Mouse (Mus musculus) right cerebral cortex, postnatal 10 days (tissue): Measurements from ENCODE around the gene Dnal1.
"Not testable (repeated sequence)": the region's sequence is repeated elsewhere in the genome, so short reads cannot be mapped to it uniquely, and the experiment has no call there.

Source experiments
- DNase-seq, 2 experiments: peaks; one replicate each; pipeline ENCODE4 v3.0.0; 2021; ENCODE audit warnings: low spot score in 2 of 2

Dnal1 gene

DNA sequence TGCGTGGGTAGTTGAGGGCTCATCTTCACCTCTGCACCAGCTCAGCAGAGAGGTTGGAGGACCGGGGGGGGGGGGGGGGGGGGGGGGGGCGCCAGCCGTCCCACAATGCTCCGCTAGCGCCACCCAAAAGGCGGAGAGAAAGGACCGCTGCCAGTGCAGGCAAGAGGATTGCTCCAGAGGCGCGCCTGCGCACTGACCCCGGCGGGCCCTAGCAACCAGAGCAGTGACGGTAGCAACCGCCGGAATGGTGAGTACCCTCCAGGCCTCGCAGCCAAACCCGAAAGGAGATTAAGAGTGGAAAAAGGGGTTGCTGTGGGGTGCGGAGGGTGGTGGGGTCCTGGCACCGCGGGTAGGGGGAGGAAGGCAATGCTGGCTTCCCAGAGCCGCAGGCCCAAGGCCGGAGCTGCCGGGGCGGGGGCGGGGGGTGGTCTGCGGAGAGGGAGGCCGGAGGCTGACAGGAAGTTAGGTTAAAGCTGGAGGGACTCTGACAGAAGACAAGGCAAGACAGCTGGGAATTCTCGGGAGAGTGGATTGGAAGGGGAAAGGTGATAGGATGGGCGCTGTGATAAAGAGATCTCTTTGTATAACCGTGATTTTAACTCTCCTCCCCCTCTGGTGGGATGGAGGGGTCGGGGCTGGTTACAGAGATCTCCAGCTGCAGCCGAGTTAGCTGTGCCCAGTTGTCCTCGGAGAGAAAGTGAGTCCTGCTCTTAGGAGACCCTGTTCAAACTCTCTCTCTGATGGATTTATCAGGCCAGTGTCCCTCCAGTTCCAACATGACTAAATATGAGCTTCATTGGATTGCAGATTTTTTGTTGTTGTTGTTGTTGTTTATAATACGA is at the start of gene Dnal1:
Dnal1 (plus strand) TSS at position 214 of the 842 bp plus-strand sequence.
- peak; percentile 94 to 96 for DNase-seq

- DNase-seq: no peak
These were observed 49.5 kb upstream of the Dnal1 start for GRCm38 (mm10) chr12:84064621-84065020.

DNA sequence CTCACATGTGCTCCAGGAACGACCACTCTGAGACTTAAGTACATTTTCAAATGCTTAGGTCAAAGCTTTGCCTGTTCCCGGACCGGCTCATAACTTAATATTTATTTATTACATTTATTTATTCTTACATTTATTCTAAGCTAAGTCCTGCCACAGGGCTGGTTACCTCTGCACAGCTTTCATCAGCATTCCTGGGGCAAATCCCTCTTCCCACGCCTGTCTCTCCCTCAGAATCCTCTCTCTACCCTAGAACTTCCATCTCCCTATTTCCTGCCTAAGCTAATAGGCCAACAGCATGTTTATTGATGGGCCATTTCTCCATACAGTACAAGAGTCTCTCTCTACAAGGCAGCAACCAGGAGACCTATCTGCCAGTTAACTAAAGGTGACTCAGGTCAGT is 46.4 kb upstream of the Dnal1 start:
- DNase-seq: no peak

DNA sequence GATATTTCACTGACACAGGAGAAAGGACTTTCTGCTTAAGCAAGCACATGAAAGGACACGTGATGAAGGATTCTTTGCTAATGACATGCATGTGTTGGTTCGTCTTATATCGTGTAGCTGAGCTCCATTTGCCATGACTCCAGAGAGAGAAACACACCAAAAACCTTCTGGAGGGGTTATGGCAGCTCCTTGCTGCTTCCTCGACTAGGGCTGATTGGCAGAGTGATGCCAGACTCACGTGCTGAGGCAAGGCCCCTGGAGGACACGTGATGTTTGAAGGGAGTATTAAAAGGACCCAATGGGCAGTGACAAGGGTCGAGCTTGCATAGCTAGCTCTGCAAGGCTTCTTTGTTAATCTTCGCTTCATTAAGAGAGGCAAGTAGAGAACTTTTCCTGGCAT is 45.9 kb upstream of the Dnal1 start:
- DNase-seq: no peak

GRCm38 (mm10) chr12:84068986-84069385 is 45.2 kb upstream of the Dnal1 start, which contains the start of gene Acot5:
TSS of gene Acot5 (plus strand) at chr12:84069325.
- no peak for DNase-seq

DNA sequence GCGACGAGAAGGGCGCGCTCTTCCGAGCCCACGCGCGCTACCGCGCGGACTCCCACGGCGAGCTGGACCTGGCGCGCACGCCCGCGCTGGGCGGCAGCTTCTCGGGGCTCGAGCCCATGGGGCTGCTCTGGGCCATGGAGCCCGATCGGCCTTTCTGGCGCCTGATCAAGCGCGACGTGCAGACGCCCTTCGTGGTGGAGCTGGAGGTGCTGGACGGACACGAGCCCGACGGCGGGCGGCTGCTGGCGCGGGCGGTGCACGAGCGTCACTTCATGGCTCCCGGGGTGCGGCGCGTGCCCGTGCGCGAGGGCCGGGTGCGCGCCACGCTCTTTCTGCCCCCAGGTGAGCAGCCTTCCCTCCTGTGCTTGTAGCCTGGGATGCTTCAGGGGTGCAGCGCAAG is 44.6 kb upstream of the Dnal1 start:
- peak; percentile 43 to 47 for DNase-seq

DNA sequence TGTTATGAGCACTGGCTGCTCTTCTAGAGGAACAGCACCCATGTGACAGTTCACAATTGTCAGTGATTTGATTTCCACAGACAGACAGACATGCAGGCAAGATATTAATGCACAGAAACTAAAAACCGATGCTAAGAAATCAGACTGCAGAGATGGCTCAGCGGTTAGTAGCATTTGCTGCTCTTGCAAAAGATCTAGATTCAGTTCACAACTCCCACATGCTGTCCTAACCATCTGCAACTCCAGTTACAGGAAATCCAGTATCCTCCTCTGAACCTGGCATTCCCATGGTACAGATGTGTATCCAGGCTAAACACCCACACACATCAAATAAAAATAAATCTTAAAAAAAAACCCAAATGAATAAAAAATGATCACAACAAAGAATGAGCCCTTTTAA is 42.5 kb upstream of the Dnal1 start:
- DNase-seq: peak in 1 of 2 experiments; percentile 54

DNA sequence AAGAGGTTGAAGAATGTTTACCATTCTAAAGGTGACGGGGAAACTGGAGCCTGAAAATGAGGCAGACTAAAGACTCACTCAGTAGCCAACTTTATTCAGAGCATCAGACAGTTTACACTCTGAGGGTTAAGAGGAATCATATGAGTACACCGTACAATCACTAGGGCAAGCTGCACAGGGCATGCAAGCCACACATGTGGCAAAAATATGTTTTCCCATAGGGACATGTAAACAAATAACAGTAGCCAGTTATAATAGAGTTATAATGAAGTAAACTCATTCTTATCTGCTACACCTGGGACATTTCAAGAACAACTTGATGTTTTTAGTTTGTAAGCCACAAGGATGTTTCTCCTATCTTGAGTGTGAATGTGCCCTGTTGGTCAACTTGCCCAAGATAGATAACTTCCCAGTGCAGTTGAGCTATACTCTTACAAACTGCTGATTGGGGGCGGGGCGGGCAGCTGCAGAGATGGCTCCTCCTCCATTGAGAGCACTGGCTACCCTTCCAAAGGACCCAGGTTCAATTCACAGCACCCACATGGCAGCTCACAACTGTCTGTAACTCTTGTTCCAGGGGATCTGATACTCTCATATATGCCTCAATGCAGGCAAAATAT is 36.7 kb upstream of the Dnal1 start:
- no peak for DNase-seq

DNA sequence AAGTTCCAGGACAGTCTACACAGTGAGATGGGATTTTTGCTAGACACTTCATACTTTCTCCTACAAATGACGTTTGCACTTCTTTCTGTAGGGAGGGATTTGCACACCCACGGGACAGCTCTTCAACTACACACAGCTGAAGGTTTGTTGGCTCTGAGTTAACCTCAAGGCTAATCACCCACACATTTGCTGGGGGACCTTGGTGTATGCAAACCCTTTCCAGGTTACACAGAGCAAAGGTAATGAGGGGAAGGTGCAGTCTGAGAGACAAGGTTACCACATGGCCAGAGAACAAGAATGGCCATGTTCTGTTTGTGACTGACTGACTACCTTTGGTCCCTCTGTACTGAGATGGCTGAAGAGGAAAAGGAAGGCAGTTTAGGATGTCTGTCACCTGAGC is 30.3 kb upstream of the Dnal1 start:
- no peak for DNase-seq

DNA sequence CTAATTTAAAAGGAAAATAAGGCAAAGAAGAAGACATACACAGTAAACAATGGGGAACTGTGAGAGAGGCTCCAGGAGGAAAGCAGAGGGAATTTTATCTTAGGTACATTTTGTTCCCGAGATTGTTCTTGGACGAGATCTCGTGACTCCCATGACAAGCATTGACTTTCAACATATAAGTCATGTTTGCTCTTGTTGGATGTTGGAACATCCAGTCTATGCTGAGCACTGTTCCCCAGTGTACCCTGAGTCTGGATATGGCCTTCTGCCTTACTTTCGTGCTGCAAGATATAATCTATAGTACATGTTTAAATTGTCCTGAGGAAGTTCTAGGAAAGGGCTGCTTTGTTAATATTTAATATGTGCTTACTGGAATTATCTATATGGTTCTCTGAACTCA is 29.6 kb upstream of the Dnal1 start:
- DNase-seq: no peak

GRCm38 (mm10) chr12:84094666-84095065 is 19.5 kb upstream of the Dnal1 start:
- DNase-seq: not testable (repeated sequence)

- no peak for DNase-seq
These were observed 14.6 kb upstream of the Dnal1 start for GRCm38 (mm10) chr12:84099605-84100004.

DNA sequence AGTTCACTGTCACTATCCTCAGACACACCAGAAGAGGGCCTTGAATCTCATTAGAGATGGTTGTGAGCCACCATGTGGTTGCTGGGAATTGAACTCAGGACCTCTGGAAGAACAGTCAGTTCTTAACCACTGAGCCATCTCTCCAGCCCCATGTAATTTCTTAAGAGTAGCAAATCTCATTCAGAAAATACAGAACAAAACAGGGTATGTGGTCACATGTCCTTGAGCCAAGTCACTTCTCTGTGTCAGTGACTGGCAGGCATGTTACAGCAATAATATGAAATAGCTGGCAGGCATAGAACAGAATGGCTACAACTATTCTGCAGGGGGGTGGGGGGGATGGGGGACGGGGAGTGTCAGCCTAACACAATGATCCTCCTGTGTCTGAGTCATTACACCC is 14.1 kb upstream of the Dnal1 start:
- no peak for DNase-seq

DNA sequence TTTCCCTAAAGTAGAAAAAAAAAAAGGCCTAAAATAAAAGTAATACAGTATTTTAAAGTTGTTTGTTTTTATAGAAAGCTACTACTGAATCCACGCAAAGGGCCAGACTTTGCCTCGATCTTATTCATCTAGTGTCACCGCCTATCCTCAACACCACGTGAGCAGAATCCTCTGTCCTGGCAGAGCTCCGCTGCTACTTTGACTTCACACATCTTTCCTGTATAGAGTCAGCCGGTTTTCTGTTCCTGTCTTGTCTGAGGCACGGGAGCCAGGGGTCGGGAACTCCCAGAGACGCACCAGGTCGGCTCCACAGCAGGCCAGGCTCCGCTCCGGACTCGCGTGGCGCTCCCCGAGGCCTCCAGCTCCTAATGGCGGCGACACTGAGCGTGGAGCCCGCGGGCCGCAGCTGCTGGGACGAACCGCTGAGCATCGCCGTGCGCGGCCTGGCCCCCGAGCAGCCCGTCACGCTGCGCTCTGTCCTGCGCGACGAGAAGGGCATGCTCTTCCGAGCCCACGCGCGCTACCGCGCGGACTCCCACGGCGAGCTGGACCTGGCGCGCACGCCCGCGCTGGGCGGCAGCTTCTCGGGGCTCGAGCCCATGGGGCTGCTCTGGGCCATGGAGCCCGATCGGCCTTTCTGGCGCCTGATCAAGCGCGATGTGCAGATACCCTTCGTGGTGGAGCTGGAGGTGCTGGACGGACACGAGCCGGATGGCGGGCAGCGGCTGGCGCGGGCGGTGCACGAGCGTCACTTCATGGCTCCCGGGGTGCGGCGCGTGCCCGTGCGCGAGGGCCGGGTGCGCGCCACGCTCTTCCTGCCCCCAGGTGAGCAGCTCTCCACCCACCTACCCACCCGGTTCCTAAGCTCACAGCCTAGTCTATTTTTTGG is 13.3 kb upstream of the Dnal1 start, which contains the start of gene Acot6:
Acot6 (plus strand) TSS at position 51 of the 889 bp plus-strand sequence.
- DNase-seq: peak; percentile 36 to 49

- DNase-seq: no peak
These were observed 12.7 kb upstream of the Dnal1 start for GRCm38 (mm10) chr12:84101493-84101845.

DNA sequence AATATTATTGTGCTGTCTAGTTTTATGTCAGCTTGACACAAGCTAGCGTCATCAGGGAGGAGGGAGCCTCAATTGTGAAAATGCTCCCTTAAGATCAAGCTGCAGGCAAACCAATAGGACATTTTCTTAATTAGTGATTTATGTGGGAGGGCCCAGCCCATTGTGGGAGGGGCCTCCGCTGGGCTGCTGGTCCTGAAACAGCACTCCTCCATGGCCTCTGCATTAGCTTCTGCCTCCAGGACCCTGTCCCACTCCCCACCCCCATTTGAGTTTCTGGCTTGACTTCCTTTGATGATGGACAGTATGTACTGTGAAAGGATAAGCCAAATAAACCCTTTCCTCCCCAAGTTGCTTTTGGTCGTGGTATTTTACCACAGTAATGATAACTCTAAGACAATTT is 7.2 kb upstream of the Dnal1 start:
- DNase-seq: no peak

DNA sequence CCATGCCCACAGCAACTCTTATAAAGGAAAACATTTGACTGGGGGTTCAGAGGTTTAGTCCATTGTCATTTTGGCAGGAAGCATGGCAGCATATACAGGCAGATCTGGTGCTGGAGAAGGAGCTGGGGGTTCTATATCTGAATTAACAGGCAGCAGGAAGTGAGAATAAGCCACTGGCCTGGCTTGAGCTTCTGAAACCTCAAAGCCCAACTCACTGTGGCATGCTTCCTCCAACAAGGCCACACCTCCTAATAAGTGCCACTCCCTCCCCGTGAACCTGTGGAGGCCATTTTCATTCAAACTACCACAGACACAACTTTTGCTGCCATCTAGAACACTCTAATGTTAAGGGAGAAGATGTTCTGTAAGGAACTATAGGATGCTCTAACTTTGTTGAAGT is 6.5 kb upstream of the Dnal1 start:
- DNase-seq: no peak

DNA sequence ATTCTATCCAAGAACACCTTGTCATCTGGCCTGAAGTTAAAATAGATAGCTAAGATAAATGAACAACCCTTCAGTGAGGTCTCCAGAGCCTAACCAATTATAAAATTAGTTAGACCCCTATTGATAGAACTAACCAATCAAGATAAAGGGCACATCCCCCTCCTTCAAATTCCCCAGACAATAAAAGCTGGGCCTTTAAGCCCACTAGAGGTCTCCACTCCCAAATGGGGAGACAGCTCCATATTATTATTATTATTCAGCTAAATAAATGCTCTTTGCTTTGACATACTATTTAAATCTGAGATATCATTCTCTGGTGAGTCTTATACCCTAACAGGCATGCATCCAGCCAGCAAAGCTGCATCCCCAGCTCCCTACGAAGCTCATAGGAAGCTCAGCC is 4.2 kb upstream of the Dnal1 start:
- DNase-seq: no peak

GRCm38 (mm10) chr12:84110814-84111213 is 3.4 kb upstream of the Dnal1 start:
- no peak for DNase-seq

DNA sequence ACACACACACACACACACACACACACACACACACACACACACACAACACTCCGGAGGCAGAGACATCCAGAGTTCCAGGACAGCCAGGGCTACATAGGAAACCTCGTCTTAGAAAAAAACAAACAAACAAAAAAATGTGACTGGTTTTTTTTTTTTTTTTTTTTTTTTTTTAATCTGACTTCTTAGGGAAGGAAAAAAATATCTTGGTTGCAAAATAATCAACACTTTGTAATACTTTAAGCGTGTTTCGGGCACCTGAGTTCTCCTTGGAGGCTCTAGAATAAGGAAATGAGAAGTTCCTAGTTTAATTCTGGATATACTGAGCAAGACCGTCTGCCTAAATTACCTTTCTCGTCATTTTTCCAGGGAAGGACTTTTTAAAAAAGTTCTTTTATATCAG is 490 bp upstream of the Dnal1 start:
- DNase-seq: no peak

DNA sequence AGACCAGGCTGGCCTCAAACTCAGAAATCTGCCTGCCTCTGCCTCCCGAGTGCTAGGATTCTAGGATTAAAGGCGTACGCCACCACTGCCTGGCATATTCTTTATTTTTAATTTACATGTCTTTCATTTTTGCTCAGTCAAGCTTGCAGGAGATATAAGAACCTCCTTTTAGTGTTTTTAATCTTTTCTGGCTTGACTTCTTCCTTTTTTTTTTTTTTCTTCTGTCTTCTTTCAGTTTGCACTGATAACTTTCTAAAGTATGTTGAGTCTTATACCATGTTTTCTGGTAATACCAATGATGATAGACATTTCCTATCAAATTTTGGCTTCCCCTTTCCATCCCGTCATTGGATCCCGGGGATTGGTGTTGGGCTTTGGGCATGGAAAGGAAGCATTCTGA is 5.4 kb downstream of the Dnal1 start:
- DNase-seq: no peak

DNA sequence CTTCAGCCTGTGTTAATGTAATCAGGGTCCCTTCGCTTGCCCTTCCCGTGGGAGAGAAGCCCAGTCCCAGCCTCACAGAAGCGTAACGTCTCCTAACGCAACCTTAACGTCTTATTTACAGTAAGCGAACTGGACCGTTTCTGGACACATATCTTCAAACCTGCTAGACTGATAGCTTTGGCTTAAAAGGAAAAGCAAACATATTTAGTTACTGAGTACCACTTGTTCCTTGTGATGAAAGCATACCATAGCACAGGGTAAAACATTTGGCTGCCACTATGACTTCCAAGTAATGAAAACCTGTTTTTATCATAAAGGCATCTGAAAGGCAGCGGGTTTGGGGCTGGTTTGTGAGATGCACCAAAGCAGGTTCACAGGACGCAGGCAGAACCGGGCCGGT is 11.7 kb downstream of the Dnal1 start:
- no peak for DNase-seq
